Mouse (Mus musculus): ENCODE measurements at regions not wholly inside any gene's neighbourhood (a gene's known extent, or its start where the extent isn't known, plus 50 kb on each side); places are given as distances from the start of the nearest gene placed in this dataset.

DNA sequence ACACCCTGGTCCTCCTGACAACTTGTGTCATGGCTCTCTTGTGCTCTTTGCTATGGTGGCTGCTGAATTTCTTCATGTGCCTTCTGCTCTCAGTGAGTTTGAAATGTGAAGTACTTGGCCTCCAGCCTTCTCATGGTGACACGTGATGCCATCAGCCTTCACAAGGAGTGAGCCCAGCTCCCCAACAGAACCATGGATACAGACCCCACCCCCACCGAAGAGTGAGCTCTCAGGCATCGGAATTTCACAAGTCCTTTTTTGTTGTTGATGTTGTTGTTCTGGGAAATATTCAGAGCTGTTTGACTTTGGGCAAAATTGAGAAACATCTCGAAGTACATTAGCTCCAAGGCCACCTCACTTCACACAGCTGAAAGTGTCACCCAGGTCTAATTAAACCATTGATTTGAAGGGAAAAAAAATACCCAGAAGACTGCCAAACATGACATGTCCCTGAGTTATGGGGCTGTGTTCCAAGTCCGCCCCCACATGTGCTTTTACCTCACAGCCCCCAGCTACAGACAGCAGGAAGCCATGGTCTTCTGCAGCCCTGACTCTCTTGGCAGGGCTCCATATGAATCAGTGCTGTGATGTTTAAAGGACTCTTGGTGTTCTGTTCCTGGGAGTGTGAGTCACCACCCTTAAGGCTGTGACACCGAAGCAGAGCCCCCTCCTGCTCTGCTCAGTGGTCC is 205.2 kb upstream of the A230072I06Rik start:
- H3K79me3 ChIP-seq (ENCODE audit: low read depth) = no peaks in the 10 kb centered on the region
- H3K79me2 ChIP-seq (ENCODE audit: control insufficient read depth, insufficient read depth) = no peaks in the 10 kb centered on the region
- no peak overlapping the region for H3ac ChIP-seq (ENCODE audit: control insufficient read depth, insufficient read length, low read depth)
- no peaks in the 10 kb centered on the region for H3K27me3 ChIP-seq (ENCODE audit: control insufficient read depth, insufficient read depth, insufficient read length)
- no peak overlapping the region for H3K4me3 ChIP-seq (ENCODE audit: insufficient read depth, poor library complexity, severe bottlenecking)
- no peaks in the 10 kb centered on the region for H3K36me3 ChIP-seq (ENCODE audit: control insufficient read depth, insufficient read depth)
- TF ChIP-seq CEBPB (IDR thresholded peaks at IDR 0.05; ENCODE audit: low read depth) = no peak
- no peak for TF ChIP-seq USF1 (IDR thresholded peaks at IDR 0.05; ENCODE audit: low read depth)
- no peak for TF ChIP-seq FOSL1 (IDR thresholded peaks at IDR 0.05; ENCODE audit: insufficient read depth, low read length, poor library complexity, severe bottlenecking)
- no peak for TF ChIP-seq MAX (IDR thresholded peaks at IDR 0.05)

- no peak overlapping the region for H3K4me3 ChIP-seq (ENCODE audit: insufficient read depth, poor library complexity, severe bottlenecking)
- H3K27me3 ChIP-seq (ENCODE audit: control insufficient read depth, insufficient read depth, insufficient read length) = no peaks in the 10 kb centered on the region
- TF ChIP-seq CTCF (IDR thresholded peaks at IDR 0.05; ENCODE audit: control insufficient read depth, insufficient read depth, insufficient read length) (no peak), MYOD1 (IDR thresholded peaks at IDR 0.05; ENCODE audit: control insufficient read depth, insufficient read length, low read depth) (no peak), CEBPB (IDR thresholded peaks at IDR 0.05; ENCODE audit: low read depth) (no peak), USF1 (IDR thresholded peaks at IDR 0.05; ENCODE audit: low read depth) (no peak), MAX (IDR thresholded peaks at IDR 0.05) (no peak), MYOG (IDR thresholded peaks at IDR 0.05; ENCODE audit: control insufficient read depth, extremely low read depth, insufficient read length) (no peak), FOSL1 (IDR thresholded peaks at IDR 0.05; ENCODE audit: insufficient read depth, low read length, poor library complexity, severe bottlenecking) (no peak)
- H3K79me3 ChIP-seq (ENCODE audit: low read depth) = no peaks in the 10 kb centered on the region
- no peaks in the 10 kb centered on the region for H3K36me3 ChIP-seq (ENCODE audit: control insufficient read depth, insufficient read depth)
- no peaks in the 10 kb centered on the region for H3K79me2 ChIP-seq (ENCODE audit: control insufficient read depth, insufficient read depth)
- H3ac ChIP-seq (ENCODE audit: control insufficient read depth, insufficient read length, low read depth) = no peak overlapping the region
These were observed 202.7 kb upstream of the A230072I06Rik start for GRCm38 (mm10) chr8:12075943-12076342.

DNA sequence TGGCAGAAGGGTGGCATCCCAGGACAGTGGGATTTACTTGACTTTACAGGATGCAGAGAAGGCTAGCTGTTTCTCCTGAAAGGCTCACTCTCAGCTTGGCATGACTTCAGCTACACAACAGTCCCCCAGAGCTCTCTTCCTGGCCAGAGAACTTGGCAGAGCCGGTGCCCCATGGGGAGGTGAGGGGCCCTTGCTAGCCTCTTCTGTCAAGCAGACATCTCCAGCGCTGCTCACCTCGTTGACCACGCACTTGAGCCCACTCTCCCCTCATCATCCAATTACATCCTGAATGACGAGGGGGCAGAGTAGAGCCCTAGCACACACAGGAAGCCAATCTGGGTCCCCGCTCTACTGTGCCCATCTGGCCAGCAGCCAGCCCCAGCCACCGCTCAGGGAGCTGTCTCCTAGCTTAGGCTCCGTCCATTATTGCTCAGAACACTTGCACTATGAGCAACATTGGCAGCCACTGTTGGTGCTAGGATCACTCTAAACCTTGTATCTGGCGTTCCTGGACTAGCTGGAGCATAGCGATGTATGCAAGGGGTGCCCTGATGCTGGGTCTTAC is 201.7 kb upstream of the A230072I06Rik start:
- no peaks in the 10 kb centered on the region for H3K27me3 ChIP-seq (ENCODE audit: control insufficient read depth, insufficient read depth, insufficient read length)
- TF ChIP-seq MYOD1 (IDR thresholded peaks at IDR 0.05; ENCODE audit: control insufficient read depth, insufficient read length, low read depth) (no peak), MYOG (IDR thresholded peaks at IDR 0.05; ENCODE audit: control insufficient read depth, extremely low read depth, insufficient read length) (no peak), MAX (IDR thresholded peaks at IDR 0.05) (no peak), USF1 (IDR thresholded peaks at IDR 0.05; ENCODE audit: low read depth) (no peak), CEBPB (IDR thresholded peaks at IDR 0.05; ENCODE audit: low read depth) (no peak), CTCF (IDR thresholded peaks at IDR 0.05; ENCODE audit: control insufficient read depth, insufficient read depth, insufficient read length) (no peak), FOSL1 (IDR thresholded peaks at IDR 0.05; ENCODE audit: insufficient read depth, low read length, poor library complexity, severe bottlenecking) (no peak)
- H3K79me3 ChIP-seq (ENCODE audit: low read depth) = no peaks in the 10 kb centered on the region
- no peak overlapping the region for H3K4me3 ChIP-seq (ENCODE audit: insufficient read depth, poor library complexity, severe bottlenecking)
- no peaks in the 10 kb centered on the region for H3K79me2 ChIP-seq (ENCODE audit: control insufficient read depth, insufficient read depth)
- H3K36me3 ChIP-seq (ENCODE audit: control insufficient read depth, insufficient read depth) = no peaks in the 10 kb centered on the region
- no peak overlapping the region for H3ac ChIP-seq (ENCODE audit: control insufficient read depth, insufficient read length, low read depth)

DNA sequence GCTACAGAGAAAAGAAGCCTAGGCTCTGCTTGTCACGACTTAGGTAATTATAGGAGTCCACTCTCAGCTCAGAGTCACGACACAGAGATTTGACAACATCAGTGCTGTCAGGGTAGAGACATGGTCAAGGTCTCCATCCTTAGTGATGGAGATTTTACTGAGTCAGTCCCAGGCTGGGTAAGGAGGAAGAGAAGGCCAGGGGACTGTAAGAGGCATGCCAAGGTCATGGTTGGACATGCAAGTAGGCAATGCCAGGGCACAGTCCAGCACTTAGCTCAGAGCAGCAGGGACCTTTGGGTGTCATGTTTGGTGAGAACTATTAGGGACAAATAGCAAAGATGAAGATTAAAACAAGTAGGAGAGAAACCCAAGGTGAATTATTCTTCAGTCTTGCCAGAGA is 200.7 kb upstream of the A230072I06Rik start:
- TF ChIP-seq FOSL1 (IDR thresholded peaks at IDR 0.05; ENCODE audit: insufficient read depth, low read length, poor library complexity, severe bottlenecking) = no peak
- TF ChIP-seq CEBPB (IDR thresholded peaks at IDR 0.05; ENCODE audit: low read depth) = no peak
- no peak for TF ChIP-seq MAX (IDR thresholded peaks at IDR 0.05)
- TF ChIP-seq MYOG (IDR thresholded peaks at IDR 0.05; ENCODE audit: control insufficient read depth, extremely low read depth, insufficient read length) = no peak
- TF ChIP-seq USF1 (IDR thresholded peaks at IDR 0.05; ENCODE audit: low read depth) = no peak
- no peak for TF ChIP-seq MYOD1 (IDR thresholded peaks at IDR 0.05; ENCODE audit: control insufficient read depth, insufficient read length, low read depth)
- no peaks in the 10 kb centered on the region for H3K36me3 ChIP-seq (ENCODE audit: control insufficient read depth, insufficient read depth)

GRCm38 (mm10) chr8:12078679-12079566 is 199.7 kb upstream of the A230072I06Rik start:
- H3K79me3 ChIP-seq (ENCODE audit: low read depth) = no peaks in the 10 kb centered on the region
- no peak overlapping the region for H3ac ChIP-seq (ENCODE audit: control insufficient read depth, insufficient read length, low read depth)
- H3K36me3 ChIP-seq (ENCODE audit: control insufficient read depth, insufficient read depth) = no peaks in the 10 kb centered on the region
- no peak for TF ChIP-seq MAX (IDR thresholded peaks at IDR 0.05)
- no peak for TF ChIP-seq MYOG (IDR thresholded peaks at IDR 0.05; ENCODE audit: control insufficient read depth, extremely low read depth, insufficient read length)
- TF ChIP-seq CEBPB (IDR thresholded peaks at IDR 0.05; ENCODE audit: low read depth) = no peak
- no peak for TF ChIP-seq FOSL1 (IDR thresholded peaks at IDR 0.05; ENCODE audit: insufficient read depth, low read length, poor library complexity, severe bottlenecking)
- no peak for TF ChIP-seq USF1 (IDR thresholded peaks at IDR 0.05; ENCODE audit: low read depth)
- no peak for TF ChIP-seq MYOD1 (IDR thresholded peaks at IDR 0.05; ENCODE audit: control insufficient read depth, insufficient read length, low read depth)
- TF ChIP-seq CTCF (IDR thresholded peaks at IDR 0.05; ENCODE audit: control insufficient read depth, insufficient read depth, insufficient read length) = no peak
- no peak overlapping the region for H3K4me3 ChIP-seq (ENCODE audit: insufficient read depth, poor library complexity, severe bottlenecking)
- H3K79me2 ChIP-seq (ENCODE audit: control insufficient read depth, insufficient read depth) = no peaks in the 10 kb centered on the region
- H3K27me3 ChIP-seq (ENCODE audit: control insufficient read depth, insufficient read depth, insufficient read length) = no peaks in the 10 kb centered on the region

More for the DNA sequence above, 200.7 kb upstream of the A230072I06Rik start:
- Histone ChIP-seq H3K4me3 (ENCODE audit: insufficient read depth, poor library complexity, severe bottlenecking) (no peak overlapping the region), H3K79me3 (ENCODE audit: low read depth) (no peaks in the 10 kb centered on the region), H3K27me3 (ENCODE audit: control insufficient read depth, insufficient read depth, insufficient read length) (no peaks in the 10 kb centered on the region), H3ac (ENCODE audit: control insufficient read depth, insufficient read length, low read depth) (no peak overlapping the region), H3K79me2 (ENCODE audit: control insufficient read depth, insufficient read depth) (no peaks in the 10 kb centered on the region)
